Mouse (Mus musculus) brain, embryonic 14.5 days (tissue): ENCODE measurements at regions not wholly inside any gene's neighbourhood (a gene's known extent, or its start where the extent isn't known, plus 50 kb on each side); places are given as distances from the start of the nearest gene placed in this dataset.

Experiments used
- DNase-seq: peaks from one replicate; pipeline ENCODE4 v3.0.0-alpha.2; 2011; ENCODE audit warnings: low read depth
- CTCF ChIP-seq: fragments of 200-500 bp; IDR thresholded peaks from 2 replicates; pipeline ENCODE4 v1.5.1; 2012; ENCODE audit warnings: inconsistent platforms, mild to moderate bottlenecking, moderate library complexity, borderline replicate concordance; ENCODE audit not compliant: insufficient read depth, insufficient read length; ENCODE audit errors: extremely low read depth
- POLR2A ChIP-seq: fragments of 200-500 bp; IDR thresholded peaks from 2 replicates; pipeline ENCODE4 v1.6.1; 2012; ENCODE audit warnings: mild to moderate bottlenecking, inconsistent platforms, borderline replicate concordance; ENCODE audit not compliant: poor library complexity, insufficient read depth, insufficient read length, severe bottlenecking; ENCODE audit errors: extremely low read depth

- no peak for TF ChIP-seq CTCF
- TF ChIP-seq POLR2A = no peak
- peak; percentile 70 for DNase-seq
These were observed 277.7 kb downstream of the Ube2cbp start for GRCm38 (mm10) chr9:86186751-86187747.

- TF ChIP-seq POLR2A (no peak), CTCF (no peak)
- peak; percentile 62 for DNase-seq
These were observed 275.9 kb downstream of the Ube2cbp start for GRCm38 (mm10) chr9:86188873-86189272.

GRCm38 (mm10) chr9:86205041-86205440, 259.7 kb downstream of the Ube2cbp start:
- DNase-seq = no peak
- TF ChIP-seq POLR2A = no peak
- TF ChIP-seq CTCF = no peak

GRCm38 (mm10) chr9:86208334-86208925, 256.3 kb downstream of the Ube2cbp start:
- TF ChIP-seq POLR2A = no peak
- TF ChIP-seq CTCF = no peak
- DNase-seq = no peak

- peak; percentile 52 for DNase-seq
- TF ChIP-seq CTCF (no peak), POLR2A (no peak)
These were observed 253.5 kb downstream of the Ube2cbp start for GRCm38 (mm10) chr9:86211267-86211666.

GRCm38 (mm10) chr9:86219669-86220068, 245.1 kb downstream of the Ube2cbp start:
- DNase-seq = no peak
- no peak for TF ChIP-seq CTCF
- no peak for TF ChIP-seq POLR2A

GRCm38 (mm10) chr9:86224530-86224929, 240.2 kb downstream of the Ube2cbp start:
- DNase-seq = peak; percentile 35
- TF ChIP-seq POLR2A (no peak), CTCF (no peak)

- DNase-seq = peak; percentile 64
- no peak for TF ChIP-seq POLR2A
- TF ChIP-seq CTCF = no peak
These were observed 233.9 kb downstream of the Ube2cbp start for GRCm38 (mm10) chr9:86230673-86231350.

- peak; percentile 73 for DNase-seq
- TF ChIP-seq CTCF (no peak), POLR2A (no peak)
These were observed 233.1 kb downstream of the Ube2cbp start for GRCm38 (mm10) chr9:86231692-86232091.

- peak; percentile 75 for DNase-seq
- TF ChIP-seq CTCF (no peak), POLR2A (no peak)
These were observed 232.6 kb downstream of the Ube2cbp start for GRCm38 (mm10) chr9:86232174-86232573.

GRCm38 (mm10) chr9:86233775-86234174, 231.0 kb downstream of the Ube2cbp start:
- no peak for TF ChIP-seq POLR2A
- no peak for TF ChIP-seq CTCF
- DNase-seq = no peak
